Mouse (Mus musculus) lung, embryonic 14.5 days (tissue): ENCODE results near the gene Tank. TPM values are rescaled to one million over a fixed set of nuclear protein-coding genes. Genes with fewer than 3 reads are reported as not detected.
A peak's percentile ranks its signal among the peaks of the same experiment; 100 is the strongest.

Source experiments
- ATAC-seq: fragments of 200-750 bp; cut with Nextera tagmentation; 2 replicates; pipeline ENCODE4 v1.8.0; 2017; ENCODE audit warnings: mild to moderate bottlenecking, moderate TSS enrichment, moderate library complexity; ENCODE audit not compliant: insufficient read depth
- DNase-seq: peaks from one replicate; pipeline ENCODE4 v3.0.0-alpha.2; 2015
- H3K27ac ChIP-seq: fragments of 300-500 bp; sonication (generic); 2 replicates; pipeline ENCODE4 v1.5.1; 2014; ENCODE audit warnings: low read depth, mild to moderate bottlenecking, moderate library complexity
- H3K27me3 ChIP-seq: fragments of 300-500 bp; sonication (generic); 2 replicates; pipeline ENCODE4 v1.6.1; 2014; ENCODE audit warnings: low read length, control low read depth; ENCODE audit not compliant: insufficient read depth
- H3K36me3 ChIP-seq: fragments of 300-500 bp; sonication (generic); 2 replicates; pipeline ENCODE4 v1.6.1; 2014; ENCODE audit warnings: control low read depth; ENCODE audit not compliant: insufficient read depth
- H3K4me1 ChIP-seq: fragments of 300-500 bp; sonication (generic); 2 replicates; pipeline ENCODE4 v1.6.1; 2014; ENCODE audit warnings: antibody characterized with exemption, control low read depth; ENCODE audit not compliant: insufficient read depth
- H3K4me2 ChIP-seq: fragments of 300-500 bp; sonication (generic); 2 replicates; pipeline ENCODE4 v1.6.1; 2014; ENCODE audit warnings: mild to moderate bottlenecking
- H3K4me3 ChIP-seq: fragments of 300-500 bp; sonication (generic); 2 replicates; pipeline ENCODE4 v1.5.1; 2014; ENCODE audit warnings: low read depth, low read length
- H3K9ac ChIP-seq: fragments of 300-500 bp; sonication (generic); 2 replicates; pipeline ENCODE4 v1.6.1; 2014
- H3K9me3 ChIP-seq: fragments of 300-500 bp; sonication (generic); 2 replicates; pipeline ENCODE4 v1.6.1; 2016; ENCODE audit warnings: low read depth, low read length, control low read depth
- CTCF ChIP-seq: IDR thresholded peaks from 2 replicates; pipeline ENCODE4 v1.5.1; 2016; ENCODE audit warnings: antibody characterized with exemption, low read depth
- WGBS: fragments of 180-500 bp; shearing (Covaris S2); extraction: QIAGEN DNeasy Blood & Tissue Kit; methylation state at CpG from one replicate; pipeline ENCODE4 v1.1.7; 2014; 5-methylcytosine and 5-hydroxymethylcytosine counted together
- polyA plus RNA-seq: library from polyadenylated mRNA; unstranded; fragments of >200 nt; fragmentation: Nextera tagmentation; extraction: Ambion mirVana; gene quantifications from 2 replicates; pipeline ENCODE4 v1.2.1, GENCODE M21; 2014

Tank gene
- polyA plus RNA-seq, 1 experiment from 2014 or later = 32.5 TPM

DNA sequence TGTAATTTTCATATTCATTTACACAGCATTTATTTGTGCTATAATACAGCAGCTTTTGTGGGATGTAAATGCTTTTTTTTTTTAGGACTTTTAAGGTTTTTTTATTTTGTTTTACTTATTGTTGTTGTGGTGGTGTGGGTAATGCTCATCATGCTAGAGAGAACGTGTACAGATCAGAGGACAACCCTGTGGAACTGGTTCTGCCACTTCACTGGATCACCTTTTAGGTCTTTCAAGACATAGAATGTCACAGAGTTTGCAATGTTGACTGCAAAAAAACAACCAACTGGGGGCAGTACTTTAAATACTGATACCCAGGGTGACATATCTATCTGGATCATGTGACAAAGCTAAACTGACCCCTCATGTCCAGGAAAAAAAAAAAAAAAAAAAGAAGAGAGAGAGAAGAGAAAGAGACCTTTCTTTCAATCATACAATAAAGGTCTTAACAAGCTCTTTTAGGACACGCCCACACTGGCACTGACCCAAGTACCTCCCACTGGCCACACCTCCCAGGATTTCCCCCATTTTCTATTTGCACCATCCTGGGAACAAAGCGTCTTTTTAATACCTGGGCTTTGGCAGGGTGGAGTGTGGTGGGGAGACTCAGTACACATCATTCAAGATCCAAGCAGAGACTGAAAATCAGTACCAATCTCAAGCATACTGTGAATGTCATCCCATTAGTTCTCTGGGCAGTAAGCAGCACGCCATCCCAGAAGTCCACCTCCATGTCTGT is 11.2 kb upstream of the Tank start:
- no peak overlapping the region for H3K4me3 ChIP-seq
- H3K9ac ChIP-seq = no peak overlapping the region
- ATAC-seq (peak; percentile 44; the same call in 1 of the 2 replicates), DNase-seq (peak; percentile 77)
- H3K4me1 ChIP-seq = no peaks in the 10 kb centered on the region; the same call in 1 of the 2 replicates
- no peak for TF ChIP-seq CTCF
- H3K9me3 ChIP-seq = no peaks in the 10 kb centered on the region
- no peak overlapping the region for H3K4me2 ChIP-seq
- H3K27me3 ChIP-seq = no peaks in the 10 kb centered on the region
- 50% methylated on average over 4 of the region's 4 CpGs for WGBS
- H3K27ac ChIP-seq = no peak overlapping the region
- H3K36me3 ChIP-seq = no peaks in the 10 kb centered on the region

GRCm38 (mm10) chr2:61569181-61569580 is 9.2 kb upstream of the Tank start:
- WGBS = 68% methylated on average over 6 of the region's 6 CpGs
- no peak overlapping the region for H3K4me3 ChIP-seq
- H3K36me3 ChIP-seq = no peaks in the 10 kb centered on the region
- no peak; the same call in 1 of the 2 replicates for ATAC-seq
- H3K27ac ChIP-seq = no peak overlapping the region
- no peaks in the 10 kb centered on the region; the same call in 1 of the 2 replicates for H3K4me1 ChIP-seq
- H3K9ac ChIP-seq = no peak overlapping the region
- no peak overlapping the region for H3K4me2 ChIP-seq
- peak; percentile 25 for DNase-seq
- no peaks in the 10 kb centered on the region for H3K27me3 ChIP-seq
- no peaks in the 10 kb centered on the region for H3K9me3 ChIP-seq
- no peak for TF ChIP-seq CTCF

DNA sequence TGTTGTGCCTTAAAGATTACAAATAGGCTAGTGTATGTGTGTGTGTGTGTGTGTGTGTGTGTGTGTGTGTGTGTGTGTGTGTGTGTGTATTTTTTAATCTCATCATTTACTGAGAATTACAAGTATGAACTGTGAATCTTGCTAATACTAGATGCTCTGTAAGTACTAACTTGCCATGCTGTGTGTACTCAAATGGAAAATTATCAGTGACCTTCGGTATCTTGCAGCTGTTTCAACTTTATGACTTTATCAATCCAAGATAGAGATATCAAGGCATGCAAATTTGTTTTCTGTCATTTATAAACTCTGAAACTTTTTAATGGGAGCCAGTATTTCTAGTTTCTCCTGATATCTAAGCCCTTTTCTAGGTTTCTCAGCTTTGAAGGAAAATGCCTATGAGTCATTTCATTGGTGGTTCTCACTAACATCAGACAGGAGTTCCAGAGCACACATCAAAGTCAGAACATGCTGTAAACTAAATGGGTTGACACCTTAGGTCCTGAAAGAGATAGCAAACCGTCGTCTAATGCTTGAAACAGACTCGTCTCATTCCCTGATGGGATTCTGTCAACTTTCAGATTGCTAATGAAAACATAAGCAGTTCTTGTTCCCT is 6.9 kb upstream of the Tank start:
- no peak for TF ChIP-seq CTCF
- Histone ChIP-seq H3K4me3 (no peak overlapping the region), H3K9ac (no peak overlapping the region), H3K4me1 (no peaks in the 10 kb centered on the region; the same call in 1 of the 2 replicates), H3K27me3 (no peaks in the 10 kb centered on the region), H3K4me2 (no peak overlapping the region), H3K9me3 (no peaks in the 10 kb centered on the region), H3K27ac (no peak overlapping the region), H3K36me3 (no peaks in the 10 kb centered on the region)
- ATAC-seq (no peak), DNase-seq (no peak)
- 42% methylated on average over 4 of the region's 4 CpGs for WGBS

DNA sequence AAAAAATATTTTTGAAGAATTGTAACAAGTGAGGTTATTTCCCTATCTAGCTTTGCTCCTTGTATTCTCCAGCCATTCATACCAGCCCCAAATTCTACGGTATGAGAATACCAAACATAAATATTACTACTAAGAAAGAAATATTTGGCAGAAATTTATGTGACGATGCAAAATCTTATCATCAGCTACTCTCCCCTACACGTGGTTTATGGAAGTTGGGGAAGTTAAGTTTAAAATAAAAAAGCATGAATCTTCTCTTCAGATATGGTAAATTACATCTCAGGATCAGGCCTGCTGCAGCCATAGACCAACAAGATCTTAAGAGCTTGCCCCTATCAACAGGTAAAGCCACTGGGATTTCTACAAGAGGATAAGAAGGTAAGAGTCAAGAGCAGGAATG is 1.9 kb upstream of the Tank start:
- no peaks in the 10 kb centered on the region for H3K27me3 ChIP-seq
- no peak overlapping the region for H3K4me3 ChIP-seq
- no peak for TF ChIP-seq CTCF
- no peak overlapping the region for H3K9ac ChIP-seq
- no peak overlapping the region for H3K4me2 ChIP-seq
- WGBS = 74% methylated on average over 3 of the region's 3 CpGs
- no peak overlapping the region for H3K27ac ChIP-seq
- ATAC-seq (no peak), DNase-seq (no peak)
- no peaks in the 10 kb centered on the region for H3K36me3 ChIP-seq
- peaks cover 3% of the 10 kb centered on the region; the same call in 1 of the 2 replicates for H3K4me1 ChIP-seq
- no peaks in the 10 kb centered on the region for H3K9me3 ChIP-seq

DNA sequence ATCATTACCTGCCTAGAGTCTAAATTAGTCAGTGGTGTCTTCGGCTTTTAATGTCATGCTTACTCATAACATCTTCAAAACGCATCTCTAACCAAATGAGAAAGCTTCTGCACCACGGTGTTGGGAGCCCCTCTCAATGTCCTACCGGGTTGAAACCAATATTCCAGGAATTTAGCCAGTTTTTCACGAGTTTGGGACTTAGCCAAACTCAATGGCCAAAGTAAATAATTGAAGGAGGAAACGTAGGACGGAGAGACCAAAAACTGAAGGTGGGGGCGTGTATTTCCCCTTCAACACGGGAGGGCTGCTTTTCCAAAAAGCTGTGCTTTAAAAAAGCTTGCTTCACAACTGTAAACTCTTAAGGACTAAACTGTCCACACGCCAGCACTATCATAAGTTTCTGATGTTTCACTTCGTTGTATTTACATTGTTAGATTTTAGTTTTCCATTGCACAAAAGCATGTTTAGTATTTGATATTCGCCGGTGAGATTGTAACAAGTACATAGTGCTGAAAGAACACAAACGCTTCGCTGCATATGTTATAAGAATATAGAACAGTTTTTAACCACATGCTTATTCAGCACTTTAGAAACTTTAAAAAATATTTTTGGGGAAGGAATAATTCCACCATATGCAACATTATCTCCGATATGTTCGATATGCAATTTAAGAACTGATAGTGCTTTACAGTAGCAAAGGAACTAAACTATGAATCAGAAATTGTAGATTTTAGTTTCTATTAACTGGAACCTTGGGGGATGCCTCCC is 1.3 kb upstream of the Tank start:
- H3K36me3 ChIP-seq = no peaks in the 10 kb centered on the region
- no peak for TF ChIP-seq CTCF
- H3K27ac ChIP-seq = no peak overlapping the region
- no peak overlapping the region for H3K9ac ChIP-seq
- 0 out of 2 replicates have a peak, but pooled peaks cover 3% of the 10 kb centered on the region for H3K4me1 ChIP-seq
- H3K27me3 ChIP-seq = no peaks in the 10 kb centered on the region
- no peak for ATAC-seq
- H3K4me3 ChIP-seq = no peak overlapping the region
- DNase-seq = peak; percentile 76
- WGBS = 54% methylated on average over 17 of the region's 17 CpGs
- H3K9me3 ChIP-seq = no peaks in the 10 kb centered on the region
- H3K4me2 ChIP-seq = peak overlapping the region; percentile 21

DNA sequence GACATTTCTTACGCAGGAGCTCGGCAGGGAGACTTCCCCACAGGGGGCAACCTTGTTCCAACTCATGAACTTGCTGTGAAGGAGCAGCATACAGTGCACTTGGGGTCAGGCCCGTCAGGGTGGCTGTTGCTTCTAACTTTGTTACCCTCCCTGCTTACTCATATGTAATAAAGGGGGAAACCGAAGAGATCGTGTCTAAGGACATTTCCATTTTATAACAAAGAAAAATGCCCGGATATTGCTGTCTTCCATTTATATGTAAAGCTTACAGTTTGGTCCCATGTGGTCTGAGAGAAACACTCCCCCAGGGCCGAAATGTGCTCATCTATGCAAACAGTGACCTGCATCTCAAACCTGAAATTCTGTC is 706 bp upstream of the Tank start:
- ATAC-seq = no peak
- DNase-seq = peak; percentile 13

More for the DNA sequence above, 706 bp upstream of the Tank start:
- Histone ChIP-seq H3K36me3 (no peaks in the 10 kb centered on the region), H3K4me1 (0 out of 2 replicates have a peak, but pooled peaks cover 3% of the 10 kb centered on the region), H3K27me3 (no peaks in the 10 kb centered on the region), H3K4me2 (no peak overlapping the region), H3K9me3 (no peaks in the 10 kb centered on the region), H3K4me3 (no peak overlapping the region), H3K27ac (no peak overlapping the region), H3K9ac (no peak overlapping the region)
- WGBS = 64% methylated on average over 7 of the region's 7 CpGs
- 0 out of 2 replicates have a peak, but pooled peaks have one; percentile 10 for TF ChIP-seq CTCF
